Mouse (Mus musculus) thymus, postnatal 0 days (tissue): ENCODE measurements around the gene Tmem164. TPM values are rescaled to one million over a fixed set of nuclear protein-coding genes. Genes with fewer than 3 reads are reported as not detected.

Source experiments
- DNase-seq: peaks from one replicate; pipeline ENCODE4 v3.0.0-alpha.2; 2015; ENCODE audit warnings: low spot score
- polyA plus RNA-seq: library from polyadenylated mRNA; unstranded; fragments of >200 nt; fragmentation: Nextera tagmentation; extraction: Ambion mirVana; gene quantifications from 2 replicates; pipeline ENCODE4 v1.2.1, GENCODE M21; 2015

Tmem164 gene
- polyA plus RNA-seq, 1 experiment from 2014 or later, result 35.4 TPM

- DNase-seq, result no peak
Observed at GRCm38 (mm10) chrX:142685676-142686075, 4.5 kb downstream of the Tmem164 start.

- DNase-seq, result no peak
Observed at GRCm38 (mm10) chrX:142688509-142688908, 7.3 kb downstream of the Tmem164 start.

GRCm38 (mm10) chrX:142693256-142693655 lies 12.1 kb downstream of the Tmem164 start:
- no peak for DNase-seq

DNA sequence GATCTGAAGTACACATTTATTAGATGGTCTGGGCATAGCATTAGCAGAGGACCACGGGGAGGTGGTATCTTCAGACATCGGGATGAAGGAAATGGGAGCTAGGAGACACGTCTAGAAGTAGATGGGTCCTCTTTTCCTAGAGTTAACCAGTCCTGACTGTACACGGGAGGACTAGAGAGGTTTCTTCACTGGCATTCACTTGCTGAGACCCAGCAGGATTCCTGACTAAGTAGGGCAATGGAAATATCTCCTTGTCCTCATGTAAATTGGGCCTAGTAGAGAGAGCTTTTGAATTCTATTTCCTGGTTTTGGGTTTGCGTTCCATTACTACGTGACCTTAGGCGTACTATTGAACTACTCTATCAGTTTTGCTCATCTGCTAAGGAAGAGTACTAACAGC lies 13.1 kb downstream of the Tmem164 start:
- DNase-seq, result no peak

- no peak for DNase-seq
Observed at GRCm38 (mm10) chrX:142694856-142695255, 13.7 kb downstream of the Tmem164 start.

DNA sequence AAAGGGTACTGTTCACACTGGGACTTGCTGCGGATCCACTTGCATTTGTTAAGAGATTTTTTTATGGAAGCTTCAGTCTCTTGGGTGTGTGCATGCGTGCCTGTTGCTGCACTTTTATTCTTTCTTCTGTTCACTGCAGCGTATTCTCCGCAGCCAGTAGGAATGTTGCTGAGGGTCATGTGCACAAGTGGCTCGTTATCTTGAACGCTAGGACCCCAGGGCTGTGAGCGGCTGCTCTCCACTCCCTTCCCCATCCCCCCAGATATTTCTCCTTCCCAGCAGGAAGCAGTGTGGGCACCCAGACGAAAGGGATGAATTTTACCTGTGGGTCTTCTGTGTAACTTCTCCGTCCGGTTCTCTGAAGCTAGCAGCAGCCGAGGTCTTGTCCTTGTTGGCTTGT lies 15.6 kb downstream of the Tmem164 start:
- no peak for DNase-seq

GRCm38 (mm10) chrX:142697545-142698204 lies 16.5 kb downstream of the Tmem164 start:
- no peak for DNase-seq

- DNase-seq, result no peak
Observed at GRCm38 (mm10) chrX:142698212-142698611, 17.0 kb downstream of the Tmem164 start.

GRCm38 (mm10) chrX:142702094-142702493 lies 20.9 kb downstream of the Tmem164 start:
- no peak for DNase-seq

DNA sequence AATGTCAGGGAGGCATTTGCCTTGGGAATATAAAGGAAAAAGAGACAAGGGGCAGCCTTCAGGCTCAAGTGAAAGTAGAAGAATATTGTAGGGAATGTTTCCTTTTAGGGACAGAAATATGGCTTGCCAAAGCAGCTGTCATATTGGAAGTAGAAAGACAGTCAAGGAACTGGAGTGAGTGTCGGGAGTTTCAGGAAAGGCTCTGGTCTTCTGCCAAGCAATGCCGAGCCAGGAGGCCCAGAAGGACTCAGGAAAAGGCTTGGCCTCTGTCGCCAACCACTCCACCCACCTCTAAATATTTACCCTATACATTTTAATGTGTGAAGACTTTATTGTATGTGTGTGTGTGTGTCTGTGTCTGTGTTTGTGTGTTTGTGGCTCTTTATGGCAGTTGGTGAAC lies 21.4 kb downstream of the Tmem164 start:
- no peak for DNase-seq

DNA sequence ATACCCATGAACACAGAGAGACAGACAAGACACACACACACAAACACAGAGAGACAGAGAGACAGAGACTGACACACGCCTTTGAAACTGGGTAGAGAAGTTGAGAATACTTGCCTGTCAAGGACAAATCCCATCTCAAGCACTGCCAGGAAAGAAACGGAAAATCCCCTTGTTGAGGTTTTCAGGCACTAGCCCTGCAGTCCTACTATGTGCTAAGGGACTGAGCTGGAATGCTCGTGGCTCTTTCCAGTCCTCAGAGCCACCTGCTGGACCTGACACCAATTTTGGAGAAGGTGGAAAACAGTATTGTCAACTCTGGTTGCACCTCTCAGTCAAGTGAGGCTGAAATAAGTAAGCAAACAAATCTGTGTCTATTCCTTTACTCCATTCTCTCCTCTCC lies 22.7 kb downstream of the Tmem164 start:
- DNase-seq, result no peak

DNA sequence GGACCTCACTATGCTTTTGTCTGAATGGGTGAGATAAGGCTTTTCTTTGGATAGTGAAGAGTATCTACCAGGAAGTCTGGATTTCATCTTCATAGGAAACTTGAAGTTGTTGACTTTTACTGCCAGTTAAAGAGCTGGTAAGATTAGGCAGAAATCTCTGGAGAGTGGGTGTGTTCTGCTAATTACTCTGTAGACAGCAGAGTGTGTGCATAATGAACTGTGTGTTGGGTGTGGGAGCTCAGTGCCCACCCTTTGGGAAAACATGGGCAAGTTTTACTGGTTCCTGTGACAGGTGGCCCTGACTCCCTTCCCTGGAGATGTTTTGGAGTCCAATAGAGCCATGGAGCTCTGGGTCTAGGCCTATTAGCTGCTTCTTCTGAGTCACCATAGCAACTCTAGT lies 27.1 kb downstream of the Tmem164 start:
- DNase-seq, result no peak

DNA sequence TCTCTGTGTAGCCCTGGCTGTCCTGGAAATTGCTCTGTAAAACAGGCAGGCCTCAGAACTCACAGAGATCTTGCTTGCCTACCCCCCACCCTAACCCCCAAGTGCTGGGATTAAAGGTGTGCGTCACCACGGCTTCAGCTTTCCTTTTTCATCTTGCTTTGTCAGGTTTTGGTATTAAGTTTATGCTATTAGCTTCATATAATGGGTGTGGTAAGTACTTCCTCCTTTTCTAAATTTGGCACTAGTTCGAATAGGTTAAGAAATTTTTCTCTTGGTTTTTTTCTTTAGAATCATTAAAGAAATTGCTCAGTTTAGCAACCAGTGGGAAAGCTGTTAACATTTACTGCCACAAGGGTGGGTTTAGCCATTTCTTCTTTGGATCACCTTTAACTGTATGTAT lies 34.8 kb downstream of the Tmem164 start:
- DNase-seq, result no peak

DNA sequence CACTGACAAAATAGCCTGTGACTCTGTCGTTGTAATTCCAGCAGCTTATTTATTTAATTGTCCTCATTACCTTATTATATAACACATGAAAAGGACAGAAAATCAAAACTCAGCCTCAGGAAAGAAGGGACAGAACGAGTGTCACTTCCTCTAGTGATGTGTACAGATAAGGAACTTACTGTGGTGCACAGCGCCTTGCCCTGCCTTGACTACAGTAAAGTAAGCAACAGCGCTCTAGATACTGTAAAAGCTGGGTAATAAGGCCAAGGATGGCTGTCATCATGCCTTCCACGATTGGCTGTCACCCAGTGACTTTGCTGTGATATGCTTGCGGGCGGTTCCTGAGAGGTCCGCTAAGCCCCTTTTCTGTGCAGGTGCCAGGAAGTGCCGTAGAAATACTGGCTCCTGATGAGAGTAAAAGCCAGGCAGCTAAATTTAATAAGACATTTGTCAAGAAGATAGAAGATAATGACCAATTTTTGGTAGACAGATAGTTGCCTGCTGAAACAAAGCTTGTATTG lies 36.8 kb downstream of the Tmem164 start:
- DNase-seq, result no peak

GRCm38 (mm10) chrX:142718759-142719158 lies 37.6 kb downstream of the Tmem164 start:
- DNase-seq, result no peak

DNA sequence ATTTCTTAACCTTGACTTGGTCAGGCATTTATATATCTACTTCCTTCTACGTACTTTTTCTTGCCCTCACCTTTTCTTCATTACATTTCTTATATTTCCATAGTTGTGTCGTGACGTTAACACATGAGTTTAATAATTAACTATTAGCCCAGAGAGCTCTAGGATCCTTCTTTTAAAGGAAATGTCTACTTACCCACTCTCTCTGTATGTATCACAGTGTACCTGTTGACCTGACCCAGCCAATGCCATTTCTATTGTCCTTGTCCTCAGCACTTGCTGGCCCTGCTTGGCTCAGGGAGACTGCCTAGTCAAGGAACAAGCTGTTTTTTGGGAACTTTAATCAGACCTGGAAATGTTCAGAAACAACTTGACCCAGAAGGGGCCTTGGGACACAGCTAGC lies 40.7 kb downstream of the Tmem164 start:
- DNase-seq, result no peak

DNA sequence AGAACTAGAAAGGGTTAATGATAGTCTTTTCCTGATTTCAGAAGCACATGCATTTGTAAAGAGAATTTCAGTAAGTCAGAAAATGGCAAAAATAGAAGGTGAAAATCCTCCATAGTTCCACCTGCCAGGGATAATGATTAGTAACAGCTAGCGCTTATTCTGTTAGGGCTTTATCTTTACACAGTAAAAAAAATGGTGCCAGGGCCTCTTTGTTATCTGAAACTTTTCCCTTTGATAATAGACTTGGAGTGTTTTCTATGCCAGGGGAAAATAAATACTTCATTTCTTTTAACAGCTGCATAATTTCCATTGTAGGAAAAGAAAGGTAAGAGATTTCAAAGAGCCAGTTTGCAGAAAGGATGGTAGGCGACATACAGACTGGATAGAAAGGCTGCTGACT lies 43.0 kb downstream of the Tmem164 start:
- DNase-seq, result no peak

DNA sequence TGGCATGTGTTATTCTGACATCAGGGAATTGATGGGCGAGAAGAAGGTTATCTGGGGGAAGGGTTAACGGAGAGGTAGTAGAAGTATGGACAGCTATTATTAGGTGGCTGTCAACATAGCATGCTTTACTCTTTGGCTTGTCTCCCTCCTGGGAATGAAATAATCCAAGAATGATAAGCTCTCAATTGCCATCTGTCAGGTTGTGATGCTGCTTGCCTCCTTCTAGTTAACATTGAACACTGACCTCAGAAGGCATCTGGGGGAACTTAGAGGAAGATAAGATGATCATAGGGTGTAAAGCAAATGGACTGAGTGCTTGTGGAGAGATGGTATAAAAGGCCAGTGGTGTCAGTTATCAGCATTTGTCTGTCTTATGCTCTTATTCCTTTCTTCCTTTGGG lies 44.4 kb downstream of the Tmem164 start:
- DNase-seq, result no peak

- no peak for DNase-seq
Observed at GRCm38 (mm10) chrX:142726311-142726710, 45.1 kb downstream of the Tmem164 start.

DNA sequence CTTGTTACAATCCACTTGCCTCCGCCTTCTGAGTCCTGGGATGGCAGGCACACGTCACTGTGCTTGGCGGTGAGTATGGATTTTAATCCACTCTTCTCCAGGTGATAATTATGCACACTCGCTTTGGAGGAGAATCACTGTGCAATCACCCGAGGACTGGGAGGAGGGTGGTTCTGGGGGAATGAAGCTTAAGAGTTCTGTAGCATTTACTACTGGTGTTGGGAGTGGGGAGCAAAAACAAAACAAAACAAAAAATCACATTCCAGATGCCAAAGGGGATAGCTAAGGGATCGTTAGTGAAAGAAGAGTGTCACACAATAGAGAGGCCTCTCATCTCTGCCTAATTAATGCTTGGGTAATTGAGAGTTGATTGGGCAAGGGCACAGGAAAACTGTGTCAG lies 46.6 kb downstream of the Tmem164 start:
- no peak for DNase-seq

GRCm38 (mm10) chrX:142729040-142729439 lies 47.8 kb downstream of the Tmem164 start:
- no peak for DNase-seq

DNA sequence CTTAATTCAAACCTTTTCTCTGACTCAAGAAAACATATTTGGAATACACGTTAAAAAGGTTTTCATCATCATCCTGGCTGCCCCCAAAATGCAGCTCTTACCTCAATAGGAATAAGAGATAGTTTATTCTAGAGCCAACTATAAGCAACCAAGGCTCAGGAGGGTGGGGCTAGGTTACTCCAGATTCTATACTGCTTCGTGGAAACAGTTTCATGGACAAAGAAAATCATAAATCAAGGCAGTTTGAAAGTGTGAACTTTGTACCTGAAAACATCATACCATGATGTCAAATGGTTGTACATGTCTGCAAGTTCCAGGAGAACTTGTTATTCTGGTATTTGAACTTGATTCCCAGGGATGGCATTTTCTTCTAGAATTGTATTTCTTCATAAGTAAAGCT lies 48.3 kb downstream of the Tmem164 start:
- no peak for DNase-seq

DNA sequence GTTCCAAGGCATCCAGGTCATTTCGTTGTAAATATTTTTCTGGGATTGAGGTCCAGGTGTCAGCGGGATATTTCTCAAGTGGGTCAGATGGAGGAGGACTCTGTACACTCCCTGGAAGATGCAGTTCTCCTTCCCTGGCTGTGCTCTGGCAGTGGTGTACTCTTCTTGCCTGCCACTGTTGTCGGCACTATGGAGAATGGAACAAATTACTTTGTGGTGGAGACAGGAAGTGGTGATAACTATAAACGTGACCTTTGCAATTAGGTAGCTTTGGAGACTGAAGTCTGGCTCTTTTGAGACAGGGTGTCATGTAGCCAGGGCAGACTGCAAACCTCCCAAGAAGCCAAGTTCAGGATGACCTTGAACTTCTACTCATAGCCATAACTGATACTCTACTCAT lies 55.9 kb downstream of the Tmem164 start:
- DNase-seq, result peak; percentile 25

GRCm38 (mm10) chrX:142737719-142738118 lies 56.5 kb downstream of the Tmem164 start:
- no peak for DNase-seq
